Mouse (Mus musculus) heart, embryonic 16.5 days (tissue): ENCODE results near the gene Dnase1l3. TPM values are rescaled to one million over a fixed set of nuclear protein-coding genes. Genes with fewer than 3 reads are reported as not detected.
A peak's percentile ranks its signal among the peaks of the same experiment; 100 is the strongest.

Experiments
- ATAC-seq: fragments of 200-750 bp; cut with Nextera tagmentation; replicated peaks from 2 replicates; pipeline ENCODE4 v1.8.0; 2017; ENCODE audit warnings: moderate number of reproducible peaks; ENCODE audit not compliant: insufficient read depth, low FRiP score; ENCODE audit errors: extremely low read depth
- H3K27ac ChIP-seq: fragments of 300-500 bp; sonication (generic); 2 replicates; pipeline ENCODE4 v1.5.1; 2014; ENCODE audit warnings: mild to moderate bottlenecking, low read length, control low read depth, moderate library complexity
- H3K27me3 ChIP-seq: fragments of 300-500 bp; sonication (generic); 2 replicates; pipeline ENCODE4 v1.6.1; 2014; ENCODE audit warnings: low read length, mixed read lengths; ENCODE audit not compliant: control insufficient read depth, insufficient read depth
- H3K36me3 ChIP-seq: fragments of 300-500 bp; sonication (generic); 2 replicates; pipeline ENCODE4 v1.6.1; 2014; ENCODE audit not compliant: control insufficient read depth, insufficient read depth
- H3K4me1 ChIP-seq: fragments of 300-500 bp; sonication (generic); 2 replicates; pipeline ENCODE4 v1.6.1; 2014; ENCODE audit warnings: low read length, mixed read lengths; ENCODE audit not compliant: control insufficient read depth, insufficient read depth
- H3K4me2 ChIP-seq: fragments of 300-500 bp; sonication (generic); 2 replicates; pipeline ENCODE4 v1.6.1; 2014; ENCODE audit warnings: low read depth, mild to moderate bottlenecking, control low read depth, low read length
- H3K4me3 ChIP-seq: fragments of 300-500 bp; sonication (generic); 2 replicates; pipeline ENCODE4 v1.5.1; 2014; ENCODE audit warnings: mild to moderate bottlenecking, control low read depth, low read length
- H3K9ac ChIP-seq: fragments of 300-500 bp; sonication (generic); 2 replicates; pipeline ENCODE4 v1.6.1; 2014; ENCODE audit warnings: low read length, control low read depth
- H3K9me3 ChIP-seq: fragments of 300-500 bp; sonication (generic); replicated peaks from 2 replicates; pipeline ENCODE4 v1.6.1; 2016; ENCODE audit warnings: low read length; ENCODE audit not compliant: control insufficient read depth
- WGBS: fragments of 180-500 bp; shearing (Covaris S2); extraction: QIAGEN DNeasy Blood & Tissue Kit; methylation state at CpG from one replicate; pipeline ENCODE4 v1.1.7; 2014; 5-methylcytosine and 5-hydroxymethylcytosine counted together
- polyA plus RNA-seq: library from polyadenylated mRNA; unstranded; fragments of >200 nt; fragmentation: Nextera tagmentation; extraction: Ambion mirVana; gene quantifications from 2 replicates; pipeline ENCODE4 v1.2.1, GENCODE M21; 2015

The Dnase1l3 gene
- polyA plus RNA-seq, 1 experiment from 2014 or later = 1.1 TPM

- H3K9ac ChIP-seq = no peak overlapping the region
- ATAC-seq = no peak
- no peaks in the 10 kb centered on the region for H3K9me3 ChIP-seq
- 87% methylated on average over 19 of the region's 19 CpGs for WGBS
- H3K4me1 ChIP-seq = peaks cover 20% of the 10 kb centered on the region
- peaks cover 13% of the 10 kb centered on the region for H3K36me3 ChIP-seq
- H3K4me2 ChIP-seq = no peak overlapping the region
- H3K4me3 ChIP-seq = no peak overlapping the region
- H3K27me3 ChIP-seq = no peaks in the 10 kb centered on the region
- H3K27ac ChIP-seq = no peak overlapping the region
Observed at GRCm38 (mm10) chr14:7938809-7939784, 55.3 kb downstream of the Dnase1l3 start.

DNA sequence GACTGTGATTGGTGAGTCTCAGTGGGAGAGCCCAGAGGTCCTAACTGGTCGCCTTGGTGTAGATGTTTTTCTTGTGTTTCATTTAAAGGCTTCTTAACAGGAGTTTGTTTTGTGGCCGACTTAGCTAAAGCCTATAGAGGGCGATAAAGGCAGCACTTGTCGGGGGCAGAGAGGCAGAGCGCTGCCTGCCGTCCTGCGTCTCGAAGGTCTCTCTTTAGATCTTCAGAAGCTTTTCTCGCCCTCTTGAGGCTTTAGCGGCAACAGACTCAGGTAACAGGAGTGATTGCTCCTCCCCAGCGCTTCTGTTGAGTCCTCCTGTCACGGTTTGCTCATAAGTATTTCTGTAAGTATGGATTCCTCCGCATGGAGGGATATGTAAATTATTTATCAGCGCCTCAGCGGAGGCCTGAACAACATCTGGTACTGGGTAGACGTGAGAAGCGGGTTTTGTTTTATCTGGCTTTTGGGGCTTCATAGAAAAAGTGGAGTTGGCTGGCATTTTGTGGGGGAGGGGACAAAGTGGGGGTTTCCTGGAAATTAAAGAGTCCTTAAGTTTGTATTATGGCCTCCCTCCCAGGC is 57.2 kb downstream of the Dnase1l3 start:
- Histone ChIP-seq H3K9me3 (no peaks in the 10 kb centered on the region), H3K27ac (no peak overlapping the region), H3K4me1 (peaks cover 9% of the 10 kb centered on the region), H3K36me3 (peaks cover 13% of the 10 kb centered on the region), H3K27me3 (no peaks in the 10 kb centered on the region), H3K4me3 (no peak overlapping the region), H3K9ac (no peak overlapping the region), H3K4me2 (peak overlapping the region; percentile 38; the same call in 1 of the 2 replicates)
- WGBS = 29% methylated on average over 17 of the region's 17 CpGs
- no peak; the same call in 1 of the 2 replicates for ATAC-seq

DNA sequence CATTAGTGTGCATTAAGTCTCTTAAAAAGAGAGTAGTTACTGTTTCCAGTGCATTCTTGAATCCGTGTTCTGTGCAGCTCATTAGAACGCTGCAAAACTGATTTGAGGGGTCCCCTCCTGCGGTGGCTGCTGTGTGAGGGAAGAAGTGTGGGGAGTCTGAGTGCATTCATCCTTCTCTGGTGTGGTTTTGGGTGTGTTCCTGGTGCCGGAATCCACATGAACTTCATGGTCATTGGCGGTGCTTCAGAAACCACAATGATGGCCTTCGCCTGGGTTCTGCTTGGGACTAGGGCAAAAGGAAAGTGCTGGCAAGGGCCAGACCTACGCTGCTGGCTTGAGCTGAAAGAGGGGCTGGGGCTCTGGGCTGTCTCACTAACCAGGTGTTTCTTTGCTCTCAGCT is 60.2 kb downstream of the Dnase1l3 start:
- H3K27ac ChIP-seq = no peak overlapping the region
- WGBS = 89% methylated on average over 7 of the region's 7 CpGs
- peaks cover 25% of the 10 kb centered on the region for H3K36me3 ChIP-seq
- no peaks in the 10 kb centered on the region for H3K4me1 ChIP-seq
- no peak overlapping the region for H3K9ac ChIP-seq
- H3K27me3 ChIP-seq = no peaks in the 10 kb centered on the region
- H3K4me3 ChIP-seq = no peak overlapping the region
- ATAC-seq = no peak
- no peaks in the 10 kb centered on the region for H3K9me3 ChIP-seq
- no peak overlapping the region for H3K4me2 ChIP-seq

GRCm38 (mm10) chr14:7932151-7932550 is 62.2 kb downstream of the Dnase1l3 start:
- Histone ChIP-seq H3K4me1 (no peaks in the 10 kb centered on the region), H3K9me3 (no peaks in the 10 kb centered on the region), H3K4me2 (no peak overlapping the region), H3K36me3 (peaks cover 33% of the 10 kb centered on the region), H3K9ac (no peak overlapping the region), H3K4me3 (no peak overlapping the region), H3K27me3 (no peaks in the 10 kb centered on the region), H3K27ac (no peak overlapping the region)
- WGBS = 91% methylated on average over 4 of the region's 4 CpGs
- ATAC-seq = no peak

DNA sequence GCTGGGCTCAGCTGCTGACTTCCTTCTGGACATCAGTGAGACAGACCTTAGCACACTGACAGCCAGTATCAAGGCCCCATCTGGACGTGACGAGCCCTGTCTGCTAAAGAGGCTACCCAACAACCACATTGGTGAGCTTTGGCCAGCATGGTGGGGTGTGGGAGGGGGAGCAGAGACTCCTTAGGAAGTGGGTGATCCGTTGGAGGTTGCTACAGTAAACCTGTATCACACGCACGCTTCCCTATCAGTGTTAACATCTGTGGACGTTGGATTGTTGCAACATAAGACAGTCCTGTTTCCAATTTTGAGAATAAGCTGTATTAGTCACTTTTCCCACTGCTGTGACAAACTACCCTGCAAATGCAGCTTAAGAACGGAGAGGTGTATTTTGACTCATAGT is 65.3 kb downstream of the Dnase1l3 start:
- Histone ChIP-seq H3K9ac (no peak overlapping the region), H3K36me3 (peaks cover 42% of the 10 kb centered on the region), H3K27me3 (no peaks in the 10 kb centered on the region), H3K27ac (no peak overlapping the region), H3K4me3 (no peak overlapping the region), H3K4me2 (no peak overlapping the region), H3K9me3 (no peaks in the 10 kb centered on the region), H3K4me1 (no peaks in the 10 kb centered on the region)
- ATAC-seq = no peak
- 69% methylated on average over 7 of the region's 7 CpGs for WGBS

- 86% methylated on average over 1 of the region's 1 CpGs for WGBS
- peaks cover 45% of the 10 kb centered on the region for H3K36me3 ChIP-seq
- H3K4me1 ChIP-seq = no peaks in the 10 kb centered on the region
- no peaks in the 10 kb centered on the region for H3K9me3 ChIP-seq
- H3K27ac ChIP-seq = no peak overlapping the region
- H3K4me2 ChIP-seq = no peak overlapping the region
- H3K4me3 ChIP-seq = no peak overlapping the region
- H3K9ac ChIP-seq = no peak overlapping the region
- no peaks in the 10 kb centered on the region for H3K27me3 ChIP-seq
- no peak for ATAC-seq
Observed at GRCm38 (mm10) chr14:7928362-7928761, 66.0 kb downstream of the Dnase1l3 start.

- Histone ChIP-seq H3K4me3 (no peak overlapping the region), H3K27ac (no peak overlapping the region), H3K36me3 (peaks cover 34% of the 10 kb centered on the region), H3K4me1 (no peaks in the 10 kb centered on the region), H3K9me3 (no peaks in the 10 kb centered on the region), H3K9ac (no peak overlapping the region), H3K27me3 (no peaks in the 10 kb centered on the region), H3K4me2 (no peak overlapping the region)
- no peak for ATAC-seq
Observed at GRCm38 (mm10) chr14:7923635-7924034, 70.7 kb downstream of the Dnase1l3 start.

DNA sequence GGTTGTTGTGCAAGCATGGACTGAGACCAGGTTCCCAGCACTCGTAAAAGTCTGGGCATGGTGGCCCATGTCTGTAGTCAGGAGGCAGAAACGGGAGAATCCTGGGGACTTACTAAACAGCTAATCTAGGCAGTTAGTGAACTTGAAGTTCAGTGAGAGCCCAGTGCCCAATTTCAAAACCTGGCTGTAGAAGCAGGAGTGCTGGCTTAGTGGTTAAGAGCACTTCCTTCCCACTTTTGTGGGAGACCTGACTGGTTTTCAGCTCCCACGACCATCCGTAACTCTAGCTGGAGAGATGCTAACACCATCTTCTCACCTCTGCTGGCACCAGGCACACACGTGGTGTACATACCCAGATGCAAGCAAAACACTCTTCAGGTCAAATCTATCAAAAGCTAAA is 72.9 kb downstream of the Dnase1l3 start:
- Histone ChIP-seq H3K9ac (no peak overlapping the region), H3K27ac (no peak overlapping the region), H3K4me3 (no peak overlapping the region), H3K4me1 (no peaks in the 10 kb centered on the region), H3K36me3 (peaks cover 32% of the 10 kb centered on the region), H3K27me3 (no peaks in the 10 kb centered on the region), H3K4me2 (no peak overlapping the region), H3K9me3 (no peaks in the 10 kb centered on the region)
- 78% methylated on average over 5 of the region's 5 CpGs for WGBS
- ATAC-seq = no peak

DNA sequence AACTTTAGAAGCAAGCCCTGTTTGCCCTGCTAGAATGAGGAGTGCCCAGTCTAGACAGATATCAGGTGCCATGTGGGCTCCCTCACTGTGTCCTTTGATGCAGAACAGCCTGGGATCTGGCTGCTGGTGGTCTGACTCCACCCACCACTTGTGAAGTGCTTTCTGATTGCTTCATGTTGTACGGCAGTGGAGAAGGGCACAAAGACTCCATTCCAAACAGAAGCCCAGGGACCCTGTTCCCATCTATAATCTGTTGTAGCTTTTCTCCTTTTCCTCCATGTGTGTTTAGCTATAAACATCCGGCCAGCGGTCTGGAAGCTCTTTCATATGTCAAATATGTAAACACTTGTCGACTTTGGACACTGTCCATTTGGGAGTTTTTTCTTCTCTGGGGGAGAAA is 74.5 kb downstream of the Dnase1l3 start:
- no peak overlapping the region for H3K4me3 ChIP-seq
- 58% methylated on average over 4 of the region's 4 CpGs for WGBS
- ATAC-seq = no peak
- H3K36me3 ChIP-seq = peaks cover 35% of the 10 kb centered on the region
- H3K9me3 ChIP-seq = no peaks in the 10 kb centered on the region
- no peak overlapping the region for H3K27ac ChIP-seq
- H3K4me2 ChIP-seq = no peak overlapping the region
- no peaks in the 10 kb centered on the region for H3K27me3 ChIP-seq
- no peak overlapping the region for H3K9ac ChIP-seq
- H3K4me1 ChIP-seq = no peaks in the 10 kb centered on the region
